Mouse (Mus musculus) T-helper 2 cell (primary cell): ENCODE results near the gene Hist1h2bn.
"Not testable (repeated sequence)": the region's sequence is repeated elsewhere in the genome, so short reads cannot be mapped to it uniquely, and the experiment has no call there.

Experiments used
- in situ Hi-C: fragments of 300-600 bp; cut with MboI, MseI; formaldehyde crosslinking; loops from one replicate; pipeline ENCODE4 v1.15.1; 2025; ENCODE audit warnings: high pct_unique_total_duplicates

Gene Hist1h2bn

DNA sequence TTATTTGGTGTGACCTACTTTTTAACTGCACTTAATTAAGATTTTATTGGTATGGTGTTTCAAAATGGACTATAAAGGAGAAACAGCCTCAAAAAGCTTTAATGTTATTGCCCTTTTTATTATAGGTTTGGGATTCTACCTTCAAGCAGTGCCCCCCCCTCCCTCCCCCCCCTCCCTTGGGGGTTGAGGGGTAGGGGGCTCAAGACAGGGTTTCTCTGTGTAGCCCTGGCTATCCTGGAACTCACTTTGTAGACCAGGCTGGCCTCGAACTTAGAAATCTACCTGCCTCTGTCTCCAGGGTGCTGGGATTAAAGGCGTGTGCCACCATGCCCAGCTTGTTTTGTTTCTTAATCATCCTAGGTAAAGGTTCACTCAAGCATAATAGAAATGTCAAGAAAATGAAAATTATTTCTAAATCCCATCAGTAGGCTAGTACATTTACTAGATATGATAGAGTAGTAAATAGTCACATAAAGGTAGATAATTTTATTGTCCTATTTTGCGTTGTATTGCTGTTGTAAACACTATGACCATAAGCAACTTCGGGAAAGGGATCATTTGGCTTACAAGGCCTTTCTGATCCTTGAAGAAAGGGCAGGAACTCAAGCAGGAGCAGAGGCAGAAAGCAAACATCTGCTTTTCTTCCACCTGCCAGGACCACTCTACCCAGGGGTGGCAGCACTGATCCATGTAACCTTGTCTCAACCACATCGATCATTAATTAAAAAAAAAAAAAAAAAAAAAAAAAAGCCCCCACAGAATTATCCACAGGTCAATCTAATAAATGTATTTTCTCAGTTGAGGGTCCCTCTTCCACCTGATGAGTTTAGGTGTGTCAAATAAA, 30.7 kb upstream of the Hist1h2bn start:
- in situ Hi-C loops = loop anchor here (25.0 kb wide), 2 partner anchors 486 to 1714 kb away; no protein-coding TSS in a partner anchor

DNA sequence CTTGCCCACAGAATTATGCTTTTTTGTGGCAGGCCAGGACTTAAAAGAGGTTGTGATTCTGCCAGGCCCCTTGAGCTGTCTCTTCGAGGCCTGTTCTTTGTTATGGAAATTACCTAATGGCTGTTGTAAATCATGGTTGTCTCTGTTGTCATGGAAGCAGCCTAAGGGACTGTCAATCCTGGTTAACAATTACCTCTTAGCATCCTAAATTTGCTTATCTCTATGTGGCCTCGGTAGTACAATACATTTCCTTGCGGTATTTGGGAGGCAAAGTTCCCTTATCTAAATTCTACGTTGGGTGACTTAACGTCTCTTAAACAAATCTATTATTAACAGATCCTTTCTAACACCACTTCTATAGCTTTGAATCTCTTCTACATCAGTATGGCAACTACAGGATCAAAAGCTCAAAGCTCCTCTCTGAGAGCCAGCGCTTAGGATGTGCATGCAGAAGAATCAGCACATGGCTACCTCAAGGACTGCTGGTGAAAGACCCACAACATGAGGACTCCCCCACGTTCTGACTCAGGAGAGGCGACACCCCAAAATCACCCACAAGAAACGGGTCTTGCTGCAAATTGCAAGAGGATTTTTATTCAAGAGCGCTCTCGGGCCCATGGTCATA, 25.9 kb upstream of the Hist1h2bn start:
- in situ Hi-C loops = no loop called here

DNA sequence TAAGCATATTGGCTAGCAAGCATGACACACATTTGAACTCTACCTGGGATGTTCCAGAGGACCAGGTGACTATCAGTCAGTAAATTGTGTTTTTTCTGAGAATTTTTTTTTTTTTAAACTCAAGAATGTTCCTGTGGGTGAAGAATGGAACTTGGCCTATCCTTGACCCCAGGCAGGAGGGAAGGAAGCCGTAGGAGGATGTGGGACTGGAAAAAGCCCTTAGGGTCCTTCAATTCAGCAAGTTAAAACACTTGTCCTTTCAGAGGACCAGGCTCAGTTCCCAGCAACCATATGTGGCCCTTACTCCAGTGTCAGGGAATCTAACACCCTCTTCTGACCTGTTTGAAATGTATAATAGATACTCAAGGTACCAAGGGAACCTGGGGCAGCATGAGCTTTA, 24.4 kb upstream of the Hist1h2bn start:
- in situ Hi-C loops = no loop called here

DNA sequence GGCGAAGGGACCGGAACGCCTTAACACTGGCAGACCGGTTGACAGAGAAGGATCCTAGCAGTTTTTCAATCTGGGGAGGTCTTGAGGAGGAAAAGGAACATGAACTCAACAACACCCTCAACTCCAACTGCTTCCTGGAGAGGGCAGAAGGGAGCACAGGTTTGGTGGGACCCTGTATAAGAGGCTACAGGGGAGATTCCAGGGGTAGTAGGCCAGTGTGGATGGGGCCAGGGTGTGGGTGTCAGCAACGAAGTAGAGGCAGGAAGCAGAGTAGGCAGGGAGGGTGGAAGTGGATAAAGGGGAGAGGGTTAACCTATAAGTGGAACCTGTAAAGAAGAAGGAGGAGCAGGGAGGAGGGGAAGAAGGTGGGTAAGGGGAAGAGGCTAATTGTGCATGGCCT, 20.5 kb upstream of the Hist1h2bn start:
- in situ Hi-C loops = no loop called here

DNA sequence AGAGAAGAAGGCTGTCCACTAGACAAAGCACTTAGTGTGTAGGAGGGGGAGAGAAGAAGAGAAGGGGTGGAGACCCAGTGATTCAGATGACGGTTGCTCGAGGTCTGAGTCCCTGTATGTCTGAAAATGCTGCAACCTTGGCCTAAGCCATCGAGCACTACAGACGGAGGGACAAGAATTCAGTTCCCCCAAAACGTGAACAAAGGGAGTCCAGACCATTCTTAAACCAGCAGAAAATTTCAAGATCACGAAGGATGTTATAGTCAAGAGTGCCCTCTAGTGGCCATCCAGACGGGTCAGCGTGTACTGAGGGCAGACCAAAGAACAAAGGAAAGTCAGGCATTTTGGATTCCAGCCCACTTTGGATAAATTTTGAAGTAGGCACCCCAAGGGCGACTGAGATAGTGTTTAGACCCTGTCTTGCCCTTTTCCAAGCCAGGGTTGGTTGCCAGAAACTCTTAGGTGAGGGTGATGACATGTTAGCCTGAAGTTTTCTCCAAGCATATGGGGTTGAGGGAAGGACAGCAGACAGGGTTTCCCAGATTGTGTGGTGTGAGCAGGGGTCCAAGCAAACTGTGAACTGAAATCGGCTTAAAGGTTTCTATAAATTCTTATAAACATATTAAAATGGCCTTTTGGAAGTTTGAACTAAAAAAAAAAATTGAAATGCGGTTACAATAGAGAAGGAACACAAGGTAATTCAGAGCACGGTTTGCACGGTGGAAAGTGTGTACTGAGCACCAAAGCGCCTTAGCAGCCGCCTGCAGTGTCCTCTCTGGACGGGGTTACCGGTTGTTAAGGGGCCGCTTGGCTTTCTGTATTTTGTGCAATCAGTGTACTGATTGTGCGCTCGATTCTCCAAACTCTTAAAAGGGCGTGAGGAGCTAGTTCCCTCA, 19.7 kb upstream of the Hist1h2bn start:
- in situ Hi-C loops = no loop called here

DNA sequence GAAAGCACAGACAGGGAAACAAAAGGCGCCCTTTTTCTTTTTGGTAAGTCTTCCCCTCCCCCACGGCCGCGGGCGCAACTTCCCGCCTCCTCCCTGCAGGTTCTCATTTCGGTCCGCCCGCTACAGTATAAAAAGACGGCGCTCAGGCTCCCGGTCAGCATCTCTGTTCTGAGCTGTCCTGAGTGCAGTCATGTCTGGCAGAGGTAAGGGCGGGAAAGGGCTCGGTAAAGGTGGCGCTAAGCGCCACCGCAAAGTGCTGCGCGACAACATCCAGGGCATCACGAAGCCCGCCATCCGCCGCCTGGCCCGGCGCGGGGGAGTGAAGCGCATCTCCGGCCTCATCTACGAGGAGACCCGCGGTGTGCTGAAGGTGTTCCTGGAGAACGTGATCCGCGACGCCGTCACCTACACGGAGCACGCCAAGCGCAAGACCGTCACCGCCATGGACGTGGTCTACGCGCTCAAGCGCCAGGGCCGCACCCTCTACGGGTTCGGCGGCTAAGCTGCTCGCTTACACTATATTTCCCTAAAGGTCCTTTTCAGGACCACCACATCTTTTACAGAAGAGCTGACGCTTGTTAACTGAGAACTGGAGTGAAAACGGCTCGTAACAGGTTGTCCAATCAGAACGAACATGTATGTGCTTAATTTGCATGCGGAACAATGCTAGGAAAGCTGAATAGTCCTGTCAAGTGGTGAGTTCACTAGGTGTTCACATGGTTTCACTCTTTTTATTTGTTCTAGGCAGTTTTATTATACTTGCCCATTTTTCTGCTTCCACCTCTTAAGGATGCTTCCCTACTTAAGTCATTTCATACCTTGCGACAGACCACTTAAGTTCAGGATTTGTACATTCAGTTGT, 18.8 kb upstream of the Hist1h2bn start, which contains the start of gene Hist1h4j:
Gene Hist1h4j (plus strand): TSS at position 159 of the 862 bp plus-strand sequence.
- in situ Hi-C loops = not testable (repeated sequence)

DNA sequence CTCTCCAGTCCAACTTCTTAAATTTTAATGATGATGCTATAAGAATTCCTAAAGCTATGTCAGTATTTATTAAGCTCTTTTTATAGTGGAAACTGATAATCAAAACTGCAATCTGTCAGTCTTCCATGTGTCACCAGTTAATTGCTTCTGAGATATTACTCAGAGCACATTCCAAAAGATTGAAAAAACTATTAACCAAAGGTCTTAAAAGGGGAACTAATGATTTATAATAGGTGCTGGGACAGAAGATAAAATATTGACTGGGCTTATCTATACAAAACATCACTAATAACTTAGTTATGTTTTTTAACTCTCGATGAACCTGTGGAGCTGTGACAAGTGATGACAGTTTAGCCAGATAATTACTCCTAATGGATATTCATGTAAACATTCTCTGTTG, 8.9 kb upstream of the Hist1h2bn start:
- in situ Hi-C loops = loop anchor here (5.0 to 10.0 kb wide), 2 partner anchors 42 to 1400 kb away; partner anchors contain the start of genes Hist1h2an and Hist1h2bp

DNA sequence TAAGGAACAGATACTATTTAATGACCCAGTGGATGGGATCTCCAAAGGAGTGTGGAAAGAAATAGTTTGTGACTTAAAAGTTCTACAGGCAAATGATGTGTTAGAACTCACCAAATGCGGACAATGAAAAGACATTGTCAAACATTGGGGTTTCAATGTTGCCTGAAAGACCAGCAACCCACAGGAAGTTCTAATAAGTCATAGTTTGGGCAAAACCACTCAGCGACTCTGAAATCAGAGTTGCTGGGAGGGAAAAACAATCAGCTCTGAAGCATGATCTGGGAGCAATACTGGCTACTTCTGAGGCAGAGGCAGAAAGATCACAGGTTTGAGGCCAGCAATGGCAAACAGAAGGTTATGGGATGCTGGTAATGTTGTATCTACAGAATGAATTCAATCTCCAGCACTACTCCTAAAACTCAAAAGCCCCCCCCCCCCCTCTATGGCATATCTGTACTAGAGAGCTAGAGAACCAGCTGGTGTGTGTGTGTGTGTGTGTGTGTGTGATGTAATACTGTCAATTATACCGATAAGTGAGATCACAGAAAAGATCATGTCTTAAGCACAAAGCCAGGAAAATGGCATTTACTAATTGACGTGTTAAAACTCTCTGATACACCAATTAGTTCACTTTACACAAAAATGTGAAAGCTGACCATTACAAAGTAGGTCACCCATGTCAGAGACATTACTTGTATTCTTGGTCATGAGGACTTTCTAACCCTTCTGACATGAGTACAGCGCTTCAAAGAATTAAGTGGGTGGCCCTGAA, 4.3 kb upstream of the Hist1h2bn start:
- in situ Hi-C loops = loop anchor here (5.0 to 10.0 kb wide), 2 partner anchors 38 to 1405 kb away; partner anchors contain the start of genes Hist1h2an and Hist1h2bp

DNA sequence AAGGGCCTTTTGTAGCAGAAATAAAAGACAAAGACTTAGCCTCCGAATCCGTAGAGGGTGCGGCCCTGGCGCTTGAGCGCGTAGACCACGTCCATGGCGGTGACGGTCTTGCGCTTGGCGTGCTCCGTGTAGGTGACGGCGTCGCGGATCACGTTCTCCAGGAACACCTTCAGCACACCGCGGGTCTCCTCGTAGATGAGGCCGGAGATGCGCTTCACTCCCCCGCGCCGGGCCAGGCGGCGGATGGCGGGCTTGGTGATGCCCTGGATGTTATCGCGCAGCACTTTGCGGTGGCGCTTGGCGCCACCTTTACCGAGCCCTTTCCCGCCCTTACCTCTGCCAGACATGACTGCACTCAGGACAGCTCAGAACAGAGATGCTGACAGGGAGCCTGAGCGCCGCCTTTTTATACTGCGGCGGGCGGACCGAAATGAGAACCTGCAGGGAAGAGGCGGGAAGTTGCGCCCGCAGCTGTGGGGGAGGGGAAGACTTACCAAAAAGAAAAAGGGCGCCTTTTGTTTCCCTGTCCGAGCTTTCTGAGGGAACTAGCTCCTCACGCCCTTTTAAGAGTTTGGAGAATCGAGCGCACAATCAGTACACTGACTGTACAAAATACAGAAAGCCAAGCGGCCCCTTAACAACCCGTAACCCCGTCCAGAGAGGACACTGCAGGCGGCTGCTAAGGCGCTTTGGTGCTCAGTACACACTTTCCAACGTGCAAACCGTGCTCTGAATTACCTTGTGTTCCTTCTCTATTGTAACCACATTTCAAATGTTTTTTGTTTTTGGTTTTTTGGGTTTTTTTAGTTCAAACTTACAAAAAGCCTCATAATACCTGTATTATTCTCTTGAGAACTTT, 3.5 kb upstream of the Hist1h2bn start, which contains the start of gene Hist1h4k:
Gene Hist1h4k (minus strand): TSS at position 347 of the 859 bp plus-strand sequence.
- in situ Hi-C loops = not testable (repeated sequence)

DNA sequence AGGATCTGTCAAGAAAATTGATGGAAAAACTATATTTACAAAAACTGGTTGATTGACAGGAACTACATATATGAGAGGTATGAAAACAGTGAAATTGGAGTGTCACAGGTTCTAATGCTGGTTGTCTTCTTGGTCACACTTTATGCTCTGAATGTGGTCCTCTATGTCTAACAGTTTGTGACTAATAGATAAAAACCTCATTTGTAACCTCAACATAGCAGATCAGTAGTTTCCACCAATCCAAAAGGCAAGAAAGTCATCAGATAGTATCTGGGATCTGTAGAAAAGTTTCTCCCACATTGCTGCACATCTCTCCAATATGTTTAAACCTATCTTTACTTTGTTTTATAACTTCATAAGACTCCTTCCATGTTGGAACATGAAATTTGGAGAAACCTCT, 2.5 kb upstream of the Hist1h2bn start:
- in situ Hi-C loops = no loop called here

DNA sequence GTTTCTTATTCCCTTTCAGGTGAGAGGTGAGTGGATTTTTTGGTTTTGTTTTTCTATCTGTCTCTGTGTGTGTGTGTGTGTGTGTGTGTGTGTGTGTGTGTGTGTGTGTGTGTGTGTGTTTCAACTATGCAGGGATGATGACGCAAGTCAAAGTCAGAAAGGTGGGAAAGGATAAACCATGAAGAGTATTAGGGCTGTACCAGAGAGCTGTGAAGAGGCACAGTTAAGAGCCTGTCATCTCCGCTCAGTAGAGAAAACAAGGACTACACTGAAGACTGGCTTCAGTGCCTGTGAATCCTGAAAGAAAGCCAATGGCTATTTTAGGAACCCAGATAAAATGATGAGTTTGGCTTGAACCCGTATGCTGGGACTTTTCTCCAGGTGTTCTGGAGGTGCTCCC, 2.1 kb upstream of the Hist1h2bn start:
- in situ Hi-C loops = no loop called here

DNA sequence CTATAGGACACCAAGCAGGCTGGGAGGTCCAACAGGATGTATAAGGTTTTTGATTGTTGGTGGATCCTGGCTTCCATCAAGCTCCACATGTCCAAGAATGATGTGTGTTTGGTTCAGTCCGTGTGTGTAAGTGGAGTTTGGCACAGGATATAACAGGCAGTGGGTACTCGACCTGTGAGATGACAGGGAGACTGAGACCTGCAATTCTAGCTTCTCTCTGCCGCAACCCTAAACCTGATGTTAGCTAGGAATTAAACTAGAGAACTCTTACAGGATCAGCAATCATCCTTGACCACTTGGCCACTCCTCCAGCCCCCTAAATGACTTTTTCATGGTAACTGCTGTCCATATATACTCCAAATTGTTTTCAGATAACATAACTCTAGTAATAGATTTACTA, 1.6 kb upstream of the Hist1h2bn start:
- in situ Hi-C loops = no loop called here

DNA sequence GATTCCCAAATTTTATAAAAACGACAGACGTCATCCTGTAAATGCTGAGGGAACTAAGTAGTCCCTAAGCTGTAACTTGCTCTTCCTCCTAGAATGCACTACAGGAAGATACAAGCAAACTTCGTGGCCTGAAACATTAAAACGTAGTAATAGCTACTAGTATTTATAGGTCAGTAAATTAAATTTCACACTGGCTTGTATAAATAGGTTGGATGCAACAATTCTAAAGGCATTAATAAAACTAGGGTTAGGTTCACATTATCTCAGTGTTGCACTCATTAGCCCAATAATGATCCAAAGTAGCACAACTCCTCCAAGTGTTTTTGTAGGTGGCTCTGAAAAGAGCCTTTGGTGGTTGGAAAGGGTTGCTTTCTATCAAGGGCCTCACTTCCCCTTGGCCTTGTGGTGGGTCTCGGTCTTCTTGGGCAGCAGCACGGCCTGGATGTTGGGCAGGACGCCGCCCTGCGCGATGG, 836 bp upstream of the Hist1h2bn start:
- in situ Hi-C loops = no loop called here

DNA sequence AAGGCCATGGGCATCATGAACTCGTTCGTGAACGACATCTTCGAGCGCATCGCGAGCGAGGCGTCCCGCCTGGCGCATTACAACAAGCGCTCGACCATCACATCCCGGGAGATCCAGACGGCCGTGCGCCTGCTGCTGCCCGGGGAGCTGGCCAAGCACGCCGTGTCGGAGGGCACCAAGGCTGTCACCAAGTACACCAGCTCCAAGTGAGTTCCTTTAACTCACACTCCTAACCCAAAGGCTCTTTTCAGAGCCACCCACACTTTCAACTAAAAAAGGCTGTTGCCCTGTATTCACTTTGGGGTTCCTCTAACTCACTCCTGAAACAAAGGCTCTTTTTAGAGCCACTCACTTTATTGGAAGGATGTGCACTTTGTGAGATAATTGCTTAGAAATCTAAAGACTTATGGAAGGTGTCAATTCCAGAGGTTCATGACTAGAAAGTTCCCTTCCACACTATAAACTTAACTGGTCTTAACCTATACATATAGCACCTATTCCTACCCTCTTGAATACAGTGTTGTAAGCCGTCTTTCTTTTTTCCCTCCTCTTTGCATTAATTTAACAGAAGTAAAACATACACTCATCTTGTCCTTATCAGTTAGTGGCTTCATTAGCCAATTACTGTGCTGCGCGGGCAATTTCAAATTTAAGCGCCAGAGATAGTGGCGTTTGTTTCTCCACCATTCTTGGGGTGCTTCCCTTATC, 525 bp downstream of the Hist1h2bn start:
- in situ Hi-C loops = not testable (repeated sequence)

DNA sequence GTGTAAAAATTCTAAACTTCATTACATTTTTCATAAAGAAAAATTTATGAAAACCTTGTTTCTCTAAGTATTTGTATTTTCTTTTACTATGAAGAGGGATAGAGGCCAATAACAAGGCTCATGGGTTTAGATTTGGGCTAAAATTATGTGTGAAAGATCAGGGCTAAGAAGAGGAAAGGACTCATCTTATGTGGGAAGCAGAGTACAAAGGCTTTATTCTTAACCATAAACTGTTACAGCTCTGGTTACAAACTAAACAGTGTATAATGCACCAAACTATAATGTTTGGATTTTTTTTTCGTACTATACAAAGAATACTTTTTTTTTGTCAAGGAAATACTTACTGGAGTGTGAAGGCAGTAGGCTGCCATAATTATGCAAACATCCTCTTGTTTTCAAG, 1.8 kb downstream of the Hist1h2bn start:
- in situ Hi-C loops = no loop called here

DNA sequence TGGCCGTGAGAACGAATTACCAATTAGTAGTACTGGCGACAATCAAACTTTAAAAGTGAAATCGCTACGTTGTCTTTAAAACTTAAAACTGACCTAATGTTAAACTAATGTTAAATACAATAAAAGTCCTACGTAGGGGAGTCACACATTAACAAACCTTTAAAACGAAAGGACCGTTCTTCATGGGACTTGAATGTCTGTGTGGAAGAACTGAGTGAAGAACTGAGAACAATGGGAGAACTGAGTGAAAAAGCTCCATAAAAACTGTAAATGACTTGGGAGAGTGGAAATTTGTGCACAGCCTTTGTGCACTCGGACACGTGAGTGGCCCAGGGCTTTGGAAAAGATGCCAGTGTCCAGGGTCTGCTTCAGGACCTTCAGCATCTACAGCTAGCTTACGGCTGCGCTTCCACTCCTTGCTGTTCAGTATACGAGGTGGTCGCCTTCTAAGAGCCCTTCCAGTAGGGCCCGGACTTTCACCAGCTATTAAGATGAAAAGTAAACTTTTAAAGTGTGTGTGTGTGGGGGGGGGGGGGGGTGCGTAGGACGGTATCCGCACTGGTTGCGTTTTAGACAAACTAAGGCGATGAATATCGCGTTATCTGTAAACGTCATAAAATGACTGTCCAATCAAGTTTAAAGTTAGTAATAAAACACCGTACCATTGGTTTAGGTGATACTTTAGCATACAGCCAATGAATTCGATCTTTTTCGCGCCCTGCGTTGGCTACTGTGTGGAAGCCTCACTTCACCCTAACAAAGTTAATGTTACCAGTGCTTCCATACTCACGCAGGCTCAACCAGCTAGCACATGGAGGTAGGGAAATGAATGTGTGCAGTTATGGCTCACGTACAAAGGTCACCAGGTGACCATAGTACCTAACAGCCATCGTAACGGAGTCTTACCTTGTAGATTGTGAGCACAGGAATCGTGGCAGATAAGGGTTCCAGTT, 25.2 kb downstream of the Hist1h2bn start:
- in situ Hi-C loops = no loop called here
